In the genomic region with DNA sequence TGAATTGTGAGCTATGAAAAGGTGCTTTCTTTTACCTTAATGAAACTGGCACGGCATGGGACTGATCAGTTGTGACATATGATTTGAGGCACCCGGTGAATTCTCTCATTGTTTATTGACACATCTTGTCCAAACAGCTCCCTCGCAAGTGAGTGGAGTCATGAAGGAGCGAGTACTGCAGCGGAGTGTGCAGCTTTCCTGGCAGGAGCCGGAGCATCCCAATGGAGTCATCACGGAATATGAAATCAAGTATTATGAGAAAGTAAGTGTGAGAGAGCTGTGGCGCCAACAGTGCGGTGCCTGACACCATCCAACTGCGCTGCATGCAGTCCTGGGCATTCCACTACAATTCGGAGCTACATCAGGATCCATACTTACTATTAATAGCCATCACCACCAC, we compare ENCODE assay signal across 14 mouse cellular contexts.
DNase-seq lines count a peak whose midpoint lies in the region; ATAC-seq lines count a peak whose summit lies in the region.
"Had no signal": no experiment of that assay in that cellular context is flagged by ENCODE, and none has a peak within 500 bp of the region (broad histone marks: within the 10 kb centered on the region; RNA-seq: fewer than 3 reads in every experiment).

No protein-coding gene starts in this region.

- no peak overlapping the region for H3K9ac ChIP-seq in forebrain, embryonic 11.5 days (ENCODE audit: low read length)
- H3K9ac ChIP-seq in midbrain, embryonic 15.5 days: no peak overlapping the region
- H3K9ac ChIP-seq: limb, embryonic 15.5 days had no signal

- peak overlapping the region; percentile 32; the same call in 1 of the 2 replicates for H3K4me2 ChIP-seq in forebrain, embryonic 11.5 days (ENCODE audit: low read depth, low read length, severe bottlenecking)
- H3K4me2 ChIP-seq in midbrain, embryonic 15.5 days: peak overlapping the region; percentile 13
- H3K4me2 ChIP-seq: limb, embryonic 15.5 days had no signal

- no peaks in the 10 kb centered on the region for H3K36me3 ChIP-seq in forebrain, embryonic 11.5 days (ENCODE audit: control insufficient read depth, insufficient read depth, low read length)
- H3K36me3 ChIP-seq in forebrain, embryonic 10.5 days (replicated peaks): peaks cover 10% of the 10 kb centered on the region
- no peaks in the 10 kb centered on the region for H3K36me3 ChIP-seq in midbrain, embryonic 15.5 days (replicated peaks)
- H3K36me3 ChIP-seq: G1E; limb, embryonic 15.5 days had no signal

- H3K4me3 ChIP-seq in forebrain, embryonic 11.5 days (ENCODE audit: low read depth, low read length): no peak overlapping the region
- H3K4me3 ChIP-seq in forebrain, embryonic 10.5 days: no peak overlapping the region
- H3K4me3 ChIP-seq in midbrain, embryonic 15.5 days: no peak overlapping the region
- H3K4me3 ChIP-seq: embryonic facial prominence, embryonic 10.5 days; limb, embryonic 15.5 days had no signal

- H3K9me3 ChIP-seq in forebrain, embryonic 11.5 days (ENCODE audit: control insufficient read depth, low read length): no peaks in the 10 kb centered on the region
- H3K9me3 ChIP-seq in forebrain, embryonic 10.5 days: no peaks in the 10 kb centered on the region
- H3K9me3 ChIP-seq in midbrain, embryonic 15.5 days: no peaks in the 10 kb centered on the region
- H3K9me3 ChIP-seq: embryonic facial prominence, embryonic 10.5 days; limb, embryonic 15.5 days had no signal

- WGBS in forebrain, embryonic 11.5 days: 56% methylated on average over 11 of the region's 11 CpGs
- WGBS in forebrain, embryonic 10.5 days: 81% methylated on average over 11 of the region's 11 CpGs
- WGBS in midbrain, embryonic 15.5 days: 46% methylated on average over 11 of the region's 11 CpGs

- DNase-seq in forebrain, embryonic 11.5 days (ENCODE audit: low spot score): peak; percentile 53
- no peak for DNase-seq in forebrain, embryonic 10.5 days (ENCODE audit: extremely low spot score, low spot score)
- peak; percentile 29 for DNase-seq in right cerebral cortex, adult 18-20 months
- no peak for DNase-seq in right cerebral cortex, postnatal 14 days
- DNase-seq in adrenal gland, adult 18-20 months (ENCODE audit: low spot score in 2 of 2): no peak
- DNase-seq in yolk sac, embryonic 10.5 days (ENCODE audit: low spot score): no peak
- no peak for DNase-seq in lung, postnatal 4 days
- DNase-seq: B cell, adult 2 months; heart, postnatal 14 days; kidney, adult 2 months had no signal

- no peaks in the 10 kb centered on the region for H3K27me3 ChIP-seq in forebrain, embryonic 11.5 days (ENCODE audit: control insufficient read depth, insufficient read depth, low read length)
- H3K27me3 ChIP-seq in forebrain, embryonic 10.5 days (ENCODE audit: poor library complexity, severe bottlenecking): no peaks in the 10 kb centered on the region
- no peaks in the 10 kb centered on the region for H3K27me3 ChIP-seq in midbrain, embryonic 15.5 days (replicated peaks)
- H3K27me3 ChIP-seq: limb, embryonic 15.5 days had no signal

- peak; percentile 71 for ATAC-seq in forebrain, embryonic 11.5 days (replicated peaks; ENCODE audit: low FRiP score)
- ATAC-seq in midbrain, embryonic 15.5 days (replicated peaks): peak; percentile 73

- 0 out of 2 replicates have a peak, but pooled peaks cover 5% of the 10 kb centered on the region for H3K4me1 ChIP-seq in forebrain, embryonic 11.5 days (replicated peaks; ENCODE audit: control insufficient read depth, insufficient read depth, low read length)
- H3K4me1 ChIP-seq in forebrain, embryonic 10.5 days: peaks cover 20% of the 10 kb centered on the region
- peaks cover 4% of the 10 kb centered on the region; the same call in 1 of the 2 replicates for H3K4me1 ChIP-seq in midbrain, embryonic 15.5 days
- H3K4me1 ChIP-seq: embryonic facial prominence, embryonic 10.5 days; limb, embryonic 15.5 days had no signal

- H3K27ac ChIP-seq in forebrain, embryonic 11.5 days (ENCODE audit: low read depth, low read length): 0 out of 2 replicates have a peak overlapping the region, but pooled peaks have one; percentile 6
- no peak overlapping the region for H3K27ac ChIP-seq in forebrain, embryonic 10.5 days
- no peak overlapping the region for H3K27ac ChIP-seq in midbrain, embryonic 15.5 days
- H3K27ac ChIP-seq: embryonic facial prominence, embryonic 10.5 days; limb, embryonic 15.5 days had no signal

Comparison
In these comparisons a context has a peak if more than half of its experiments do, and no peak if none do; other contexts are left out.
1. DNase-seq: peak in forebrain, embryonic 11.5 days (single experiment) and right cerebral cortex, adult 18-20 months (single experiment); none in forebrain, embryonic 10.5 days (single experiment), right cerebral cortex, postnatal 14 days (single experiment), adrenal gland, adult 18-20 months (0 of 2), yolk sac, embryonic 10.5 days (single experiment) and lung, postnatal 4 days (0 of 2).